Mouse (Mus musculus) right cerebral cortex, postnatal 4 days (tissue): ENCODE measurements around the gene Spats1.
"Not testable (repeated sequence)": the region's sequence is repeated elsewhere in the genome, so short reads cannot be mapped to it uniquely, and the experiment has no call there.

Source experiments
- DNase-seq: peaks from one replicate; pipeline ENCODE4 v3.0.0-alpha.2; 2022

The Spats1 gene

DNA sequence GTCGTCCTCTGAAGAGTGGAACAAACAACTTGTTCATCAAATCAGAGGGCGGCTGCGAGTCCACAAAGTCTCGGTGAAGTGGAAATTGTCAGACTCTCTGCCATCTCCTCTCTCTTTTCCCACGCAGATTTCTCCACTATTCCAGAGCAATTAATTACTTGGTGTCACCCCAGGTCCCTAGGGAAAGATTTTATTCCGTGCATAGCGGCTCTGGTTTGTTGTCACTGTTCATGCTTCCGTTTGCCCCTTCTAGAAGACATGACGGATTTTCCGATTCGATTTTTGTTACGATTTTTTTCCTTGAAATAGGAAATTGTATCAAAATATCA lies 41.0 kb downstream of the Spats1 start:
- DNase-seq = no peak

DNA sequence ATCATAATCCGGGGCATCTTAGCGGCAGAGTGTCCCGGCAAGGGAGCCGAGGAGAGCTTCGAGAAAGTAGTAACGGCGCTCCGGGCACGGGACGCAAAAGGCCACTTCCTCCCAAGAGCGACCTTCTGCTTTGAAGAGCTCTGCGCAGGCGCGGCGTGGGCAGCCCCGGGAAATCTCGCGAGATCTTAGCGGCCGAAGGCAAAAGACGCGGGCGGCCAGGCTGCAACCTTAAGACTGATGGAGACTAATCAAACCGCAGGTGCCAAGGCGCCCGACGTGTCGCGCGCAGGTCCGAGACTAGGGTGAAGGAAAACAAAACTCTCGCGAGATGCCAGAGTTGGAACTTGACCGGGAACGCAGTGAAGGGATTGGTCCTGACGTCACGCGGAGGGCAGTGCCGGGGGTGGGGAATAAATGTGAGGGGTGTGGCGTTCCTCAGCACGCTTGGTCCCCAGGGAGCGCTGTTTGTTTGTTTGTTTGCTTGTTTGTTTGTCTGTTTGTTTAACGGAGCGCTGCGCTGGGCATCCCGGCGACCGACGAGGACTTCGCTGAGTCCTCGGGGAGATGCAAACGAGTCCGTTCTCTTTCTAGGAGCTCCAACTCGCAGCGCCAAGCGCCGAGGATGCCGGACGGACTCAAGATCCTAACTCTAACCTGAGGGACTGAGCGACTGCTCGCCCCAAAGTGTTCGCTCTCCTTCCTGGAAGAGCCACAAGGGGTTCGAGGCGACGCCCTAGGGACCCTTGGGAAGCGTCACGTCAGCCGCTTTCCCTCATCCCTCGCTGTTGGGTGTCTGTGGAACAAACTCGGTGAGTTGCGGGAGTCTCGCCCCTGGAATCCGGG lies 41.6 kb downstream of the Spats1 start, which contains the start of gene Cdc5l:
Gene Cdc5l (minus strand): TSS at position 319 of the 843 bp plus-strand sequence.
- DNase-seq = peak; percentile 97

DNA sequence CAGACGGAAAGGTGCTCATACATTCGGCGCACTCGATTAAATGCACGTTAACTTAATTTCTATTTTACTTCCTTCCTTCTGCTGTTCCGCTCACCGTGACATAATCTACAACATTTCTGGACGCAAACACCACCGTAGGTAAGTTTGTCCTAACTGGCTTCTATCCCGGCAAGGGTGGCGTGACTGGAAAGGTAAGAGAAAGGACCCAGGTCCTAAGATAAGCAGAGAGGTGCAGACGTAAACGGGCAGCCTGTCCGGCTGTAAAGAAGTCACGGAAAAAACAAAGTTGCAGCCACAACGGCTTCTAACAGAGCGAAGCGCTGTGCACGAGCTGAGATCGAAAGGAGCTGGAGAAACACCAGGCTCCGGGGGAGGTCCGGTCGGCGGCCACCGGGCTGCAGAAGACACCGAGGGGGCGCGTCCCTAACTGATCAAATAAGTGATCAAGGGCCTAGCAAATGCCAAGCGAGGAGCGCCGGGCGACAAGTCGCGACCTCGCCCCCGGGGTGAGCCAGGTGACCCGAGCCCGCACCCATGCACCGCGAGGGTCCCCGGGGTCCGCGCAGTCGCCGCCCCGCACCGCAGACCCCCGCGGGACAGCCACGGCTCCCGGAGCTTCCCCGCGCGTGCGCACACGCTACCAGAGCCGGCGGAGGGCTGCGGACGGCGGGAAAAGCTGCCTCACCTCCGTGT lies 42.4 kb downstream of the Spats1 start:
- DNase-seq = no peak

DNA sequence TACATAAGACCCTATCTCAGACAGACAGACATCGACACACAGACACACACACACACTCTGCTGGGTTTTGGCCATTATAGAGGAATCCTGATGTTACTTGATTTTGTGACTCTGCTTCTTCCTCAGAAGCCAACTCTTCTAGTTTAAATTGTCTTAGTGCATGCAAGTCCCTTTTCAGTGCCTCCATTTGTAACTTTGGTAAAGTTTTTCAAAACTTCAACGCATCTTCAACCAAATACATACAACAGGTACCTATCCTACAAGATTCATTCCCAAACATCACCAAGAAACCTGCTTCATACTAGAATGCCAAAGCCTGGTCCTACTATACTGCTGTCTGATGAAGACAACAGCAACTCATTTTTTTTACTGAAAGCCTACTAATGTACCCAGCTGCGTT lies 43.2 kb downstream of the Spats1 start:
- DNase-seq = no peak

DNA sequence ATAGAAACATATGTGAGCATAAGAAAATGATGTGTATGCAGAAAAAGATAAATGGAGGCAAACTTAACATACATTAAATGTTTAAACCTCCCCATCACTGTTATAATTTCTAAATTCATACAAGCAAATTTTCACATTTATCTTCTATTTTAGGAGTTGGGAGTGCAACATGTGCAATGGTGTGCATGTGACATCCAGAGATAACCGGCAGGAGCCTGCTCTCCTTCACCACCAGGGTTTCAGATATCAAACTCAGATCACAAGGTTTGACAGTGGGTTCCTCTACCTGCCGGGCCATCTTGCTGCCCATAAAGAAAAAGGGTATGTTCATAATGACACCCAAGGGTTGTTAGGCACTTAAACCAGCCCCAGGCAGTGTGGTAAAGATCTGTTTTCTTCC lies 57.8 kb downstream of the Spats1 start:
- DNase-seq = no peak

DNA sequence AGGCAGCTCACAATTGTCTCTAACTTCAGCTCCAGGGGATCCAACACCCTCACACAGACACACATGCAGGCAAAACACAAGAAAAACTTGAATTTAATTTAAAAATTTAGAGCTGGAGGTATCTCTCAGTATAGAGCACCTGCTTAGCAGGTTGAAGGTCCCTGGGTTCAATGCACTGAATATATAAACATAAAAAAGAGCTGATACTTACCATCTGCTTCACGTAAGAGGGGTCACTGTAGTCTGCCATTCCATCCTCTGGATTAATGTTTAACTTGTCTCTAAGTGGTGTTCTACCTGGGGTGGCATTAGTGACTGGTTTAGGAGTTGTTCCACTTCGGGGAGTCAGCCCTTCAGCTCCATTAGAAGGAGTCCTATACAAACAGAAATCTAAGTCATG lies 63.6 kb downstream of the Spats1 start:
- not testable (repeated sequence) for DNase-seq

DNA sequence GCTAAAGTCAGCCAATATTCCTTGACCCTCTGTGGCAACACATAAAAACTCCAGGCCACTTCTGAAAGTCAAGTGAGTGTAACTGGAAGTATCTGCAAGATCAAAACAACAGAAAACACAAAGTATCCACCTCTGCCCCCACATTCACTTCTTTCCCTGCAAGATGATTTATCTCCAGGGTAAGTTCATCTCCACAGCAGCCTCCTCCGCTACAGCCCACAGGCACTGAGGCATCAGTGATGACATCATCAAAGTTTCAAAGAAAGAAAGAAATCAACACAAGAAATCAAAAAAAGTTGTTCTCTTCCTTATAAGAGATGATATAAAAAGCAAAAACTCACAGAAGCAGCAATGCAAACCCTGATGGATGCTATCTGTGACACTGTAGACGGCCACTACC lies 66.5 kb downstream of the Spats1 start:
- no peak for DNase-seq

DNA sequence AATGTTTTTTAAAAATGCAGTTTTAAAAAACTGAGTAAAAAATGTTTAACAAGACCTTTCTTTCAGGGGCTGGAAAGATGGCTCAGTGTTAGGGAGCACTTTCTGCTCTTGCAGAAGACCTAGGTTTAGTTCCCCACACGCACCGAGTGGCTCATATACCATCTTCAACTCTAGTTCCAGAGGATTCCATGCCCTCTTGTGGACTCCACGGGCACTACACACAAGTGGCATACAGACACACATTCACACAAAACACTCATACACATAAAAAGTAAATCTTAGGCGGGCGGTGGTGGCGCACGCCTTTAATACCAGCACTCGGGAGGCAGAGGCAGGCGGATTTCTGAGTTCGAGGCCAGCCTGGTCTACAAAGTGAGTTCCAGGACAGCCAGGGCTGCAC lies 68.9 kb downstream of the Spats1 start:
- peak; percentile 35 for DNase-seq

DNA sequence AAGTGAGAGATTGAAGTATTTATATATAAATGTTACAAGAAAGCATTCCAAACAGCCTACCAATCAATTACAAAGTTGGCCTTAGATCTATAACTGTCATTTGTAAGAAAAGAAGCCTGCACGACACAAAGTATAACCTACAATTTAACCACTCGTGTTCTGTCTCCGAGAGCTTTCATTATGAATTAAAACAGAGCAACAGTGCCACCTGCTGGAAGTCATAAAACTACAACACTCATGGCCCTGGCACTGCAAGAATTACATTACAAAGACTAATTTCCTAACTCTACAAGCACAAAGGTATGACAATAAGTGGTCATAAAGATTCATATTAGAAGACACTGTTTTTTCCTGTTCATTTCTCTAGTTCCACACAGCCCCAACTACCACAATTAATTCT lies 72.0 kb downstream of the Spats1 start:
- peak; percentile 65 for DNase-seq

DNA sequence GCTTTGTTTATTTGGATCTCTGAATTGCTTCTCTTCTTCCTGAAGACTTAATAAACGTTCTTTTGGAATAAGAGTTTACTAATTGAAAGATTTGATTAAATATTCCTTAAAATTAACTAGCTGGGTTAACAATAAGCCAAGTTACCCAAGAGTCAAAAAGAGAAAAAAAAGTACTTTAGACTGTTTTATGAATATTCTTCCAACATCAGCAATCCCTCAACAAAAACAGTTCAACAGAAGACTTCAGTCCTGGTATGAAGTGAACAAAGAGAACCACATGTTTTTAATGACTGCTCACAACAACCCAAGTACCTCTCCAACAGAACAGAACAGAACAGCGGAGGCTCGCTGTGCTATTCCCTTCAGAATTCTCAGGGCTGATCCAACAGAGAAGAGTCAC lies 72.6 kb downstream of the Spats1 start:
- DNase-seq = no peak

DNA sequence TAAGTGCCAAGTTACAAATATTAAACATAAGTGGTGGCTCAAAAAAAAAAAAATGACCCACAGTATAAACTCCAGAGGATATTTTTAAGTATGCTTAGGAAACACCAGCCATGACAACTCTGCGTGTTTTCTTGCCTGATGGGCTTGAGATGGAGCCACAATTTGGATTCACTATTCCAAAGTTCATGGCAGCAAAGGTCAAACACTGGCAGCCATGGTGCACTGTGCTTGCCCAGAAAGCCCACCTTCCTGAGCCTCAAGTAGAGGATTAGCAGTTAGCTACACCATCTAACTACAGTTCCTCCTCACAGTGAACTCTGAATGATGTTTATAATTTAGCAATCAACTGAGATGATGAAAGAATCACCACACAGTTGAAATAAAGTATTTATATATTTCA lies 73.1 kb downstream of the Spats1 start:
- DNase-seq = no peak

DNA sequence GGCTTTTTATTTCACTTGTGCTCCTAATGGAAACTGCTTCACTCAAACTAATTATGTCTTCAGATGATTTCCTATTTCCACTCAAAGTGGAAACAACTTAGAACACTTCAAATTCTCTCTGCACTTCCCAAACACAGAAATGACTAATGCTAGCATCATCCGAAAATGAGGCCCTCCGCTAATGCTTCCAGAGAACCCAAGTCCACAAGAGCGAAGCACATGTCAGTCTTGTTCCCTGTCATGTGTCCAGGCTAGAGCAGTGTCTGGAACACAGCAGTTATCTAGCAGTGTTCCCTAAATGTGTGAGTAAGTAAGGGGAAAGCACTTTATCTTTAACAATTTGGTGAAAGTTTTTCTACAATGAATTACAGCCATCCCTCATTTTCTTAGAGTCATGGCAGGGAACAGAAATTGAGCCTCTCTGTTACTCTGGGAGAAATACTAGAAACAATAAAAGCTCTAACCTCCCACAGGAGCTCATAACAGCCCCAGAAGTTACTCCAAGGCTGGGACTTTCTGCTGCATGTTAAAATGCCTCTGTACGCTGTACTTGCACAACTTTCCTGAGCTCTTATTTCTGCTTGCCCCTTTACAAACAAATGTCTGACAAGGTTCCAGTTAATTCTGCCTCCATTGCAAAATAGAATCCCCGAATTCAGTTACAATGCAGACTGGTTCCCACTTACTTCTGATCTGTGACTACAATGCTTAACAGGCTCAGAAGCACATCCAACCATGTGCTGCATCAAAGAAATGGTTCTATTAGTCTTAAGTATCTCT lies 73.9 kb downstream of the Spats1 start:
- no peak for DNase-seq

DNA sequence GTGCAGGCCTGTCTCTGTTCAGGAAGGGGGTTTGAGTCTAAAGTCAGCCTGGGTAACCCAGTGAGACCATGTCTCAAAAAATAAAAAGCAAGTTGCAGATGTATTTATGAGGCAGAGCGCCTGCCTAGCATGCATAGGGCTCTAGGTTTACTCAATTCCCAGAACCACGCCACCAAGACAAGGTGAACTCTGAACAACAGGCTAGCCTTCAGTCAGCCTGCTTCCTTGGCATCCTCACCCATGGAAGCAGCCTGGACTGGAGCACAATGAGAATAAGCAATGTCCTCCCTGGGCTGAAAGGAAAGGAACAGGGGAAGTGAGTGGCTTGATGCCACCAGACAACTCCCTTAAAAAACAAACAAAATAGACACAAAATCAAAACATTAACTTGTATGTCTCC lies 77.2 kb downstream of the Spats1 start:
- no peak for DNase-seq

DNA sequence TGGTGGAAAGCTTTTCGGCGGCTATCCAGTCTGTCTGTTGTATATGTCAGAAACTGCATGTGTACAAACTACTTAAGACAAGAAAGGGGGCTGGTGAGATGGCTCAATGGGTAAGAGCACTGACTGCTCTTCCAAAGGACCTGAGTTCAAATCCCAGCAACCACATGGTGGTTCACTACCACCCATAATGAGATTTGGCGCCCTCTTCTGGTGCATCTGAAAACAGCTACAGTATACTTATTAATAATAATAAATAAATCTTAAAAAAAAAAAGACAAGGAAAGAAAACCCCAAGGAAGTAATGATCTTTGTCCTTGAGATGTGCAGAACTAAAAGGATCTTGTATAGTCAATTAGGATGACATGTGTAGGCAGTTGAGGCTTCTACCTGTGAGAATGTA lies 77.7 kb downstream of the Spats1 start:
- DNase-seq = no peak

DNA sequence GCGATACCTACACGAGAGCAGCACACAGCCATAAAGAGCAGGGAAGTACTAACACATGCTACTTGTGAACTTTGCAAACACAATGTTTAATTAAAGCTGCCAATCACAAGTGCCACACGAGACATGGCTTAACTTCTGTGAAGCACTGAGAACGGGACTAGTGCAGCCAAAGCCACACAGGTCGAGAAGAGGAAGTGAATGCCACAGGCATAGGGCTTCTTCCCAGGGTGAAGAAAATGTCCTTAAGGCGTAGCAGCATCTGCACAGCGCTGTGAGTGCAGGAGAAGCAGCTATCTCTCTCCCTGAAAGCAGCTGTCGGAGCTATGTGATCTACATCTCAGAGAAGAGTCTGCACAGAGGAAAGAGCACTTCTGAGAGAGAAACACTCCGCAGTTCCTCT lies 80.6 kb downstream of the Spats1 start:
- no peak for DNase-seq

DNA sequence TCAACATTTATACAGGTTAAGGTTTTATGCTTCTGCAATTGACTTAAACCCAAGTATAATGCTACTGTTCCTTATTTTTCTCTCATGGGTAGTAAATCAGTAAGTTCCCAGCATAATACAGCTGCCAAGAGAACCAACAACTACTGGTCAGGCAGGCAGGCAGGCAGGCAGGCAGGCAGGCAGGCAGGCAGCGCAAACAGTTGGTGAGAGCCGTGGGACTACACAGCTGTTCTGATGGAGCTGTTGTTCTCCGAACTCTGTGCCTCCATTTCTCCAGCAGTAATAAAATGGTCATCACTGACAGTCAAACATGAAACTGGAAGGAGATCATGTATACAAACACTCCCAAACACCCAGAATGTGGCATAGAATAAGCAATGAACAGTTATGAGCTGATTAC lies 81.5 kb downstream of the Spats1 start:
- no peak for DNase-seq
